Mouse (Mus musculus): ENCODE data around the gene Tjap1.

The Tjap1 gene

DNA sequence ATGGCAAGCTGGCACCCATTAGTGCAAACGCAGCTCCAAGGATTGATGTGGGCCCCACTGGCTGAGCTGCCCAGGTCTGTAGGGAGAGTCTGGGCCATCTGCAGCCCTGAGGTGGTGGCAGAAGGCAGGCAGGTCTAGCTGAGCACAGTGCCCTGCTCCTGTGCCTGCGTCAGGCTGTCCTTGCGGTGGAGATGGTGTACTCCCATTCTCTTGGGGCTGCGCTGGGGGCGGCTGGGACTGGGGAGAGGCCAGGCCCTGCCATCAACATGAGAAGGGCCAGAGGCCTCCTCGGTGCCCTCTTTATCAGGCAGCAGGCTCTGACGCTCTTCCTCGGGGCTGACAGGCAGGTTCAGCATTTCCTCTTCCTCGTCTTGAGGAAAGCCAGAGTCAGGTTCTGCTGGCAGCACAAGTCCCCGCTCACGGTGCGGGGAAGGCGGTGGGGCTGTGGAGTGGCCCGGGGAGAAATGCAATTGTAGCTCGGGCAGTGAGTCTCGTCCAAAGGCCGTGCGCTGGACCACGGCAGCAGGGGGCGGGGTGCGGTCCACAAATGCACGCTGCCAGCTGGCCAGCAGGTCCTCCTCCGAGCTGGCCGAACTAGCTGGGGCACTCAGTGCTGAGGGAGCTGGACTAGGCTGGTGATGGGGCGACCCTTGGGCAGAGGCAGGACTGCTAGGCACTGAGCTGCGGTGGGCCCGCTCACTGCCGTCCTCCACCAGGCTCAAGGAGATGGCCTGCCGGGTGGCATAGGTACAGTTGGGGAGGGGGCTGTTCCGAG, 24.4 kb downstream of the Tjap1 start:
- in situ Hi-C loops (cut with MboI; ENCODE audit: unreplicated experiment in 2 of 2), result loop anchor here in 1 of 2 experiments (5.0 kb wide), 1 partner anchor 526 kb away; the partner anchor contains the start of gene 1600014C23Rik

DNA sequence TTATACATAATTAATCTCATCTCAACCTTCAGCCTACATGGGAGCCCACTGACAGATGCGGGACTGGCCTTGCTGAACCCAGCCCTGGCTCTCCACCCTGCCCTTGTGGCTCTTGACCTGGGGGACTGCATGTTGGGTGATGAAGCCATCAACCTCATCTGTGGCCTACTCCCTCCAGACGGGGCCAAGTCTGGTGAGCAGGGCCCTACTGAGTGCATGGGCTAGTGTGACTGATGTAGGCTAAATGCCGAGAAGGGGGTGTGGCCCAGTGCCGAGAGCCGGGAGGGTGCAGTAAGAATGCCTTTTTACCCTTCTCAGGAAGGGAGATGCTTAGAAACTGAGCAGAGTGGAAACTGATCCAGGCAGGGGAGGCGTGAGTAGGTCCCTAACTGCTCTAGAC, 27.7 kb downstream of the Tjap1 start:
- in situ Hi-C loops (cut with MboI; ENCODE audit: unreplicated experiment in 2 of 2), result loop anchor here in 1 of 2 experiments (5.0 kb wide), 1 partner anchor 523 kb away; the partner anchor contains the start of gene 1600014C23Rik

DNA sequence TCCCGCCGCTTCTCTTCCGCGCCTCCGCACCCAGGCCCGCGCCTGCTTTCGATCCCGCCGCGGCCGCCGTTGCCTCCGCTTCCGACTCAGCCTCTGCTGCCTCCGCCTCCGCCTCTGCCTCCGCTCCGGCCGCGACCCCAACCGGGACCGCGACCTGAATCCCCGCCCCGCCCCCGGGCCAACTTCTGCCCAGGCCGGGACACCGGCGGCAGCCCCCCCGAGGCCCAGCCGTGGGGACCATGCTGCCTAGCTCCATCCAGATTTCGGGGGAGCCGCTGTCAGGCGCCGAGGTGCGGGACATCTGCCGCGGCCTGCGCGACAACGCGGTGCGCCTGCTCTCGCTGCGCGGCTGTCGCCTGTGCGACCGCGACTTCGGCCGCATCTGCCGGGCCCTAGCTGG, 28.7 kb downstream of the Tjap1 start:
- in situ Hi-C loops (cut with MboI; ENCODE audit: unreplicated experiment in 2 of 2), result no loop called here

DNA sequence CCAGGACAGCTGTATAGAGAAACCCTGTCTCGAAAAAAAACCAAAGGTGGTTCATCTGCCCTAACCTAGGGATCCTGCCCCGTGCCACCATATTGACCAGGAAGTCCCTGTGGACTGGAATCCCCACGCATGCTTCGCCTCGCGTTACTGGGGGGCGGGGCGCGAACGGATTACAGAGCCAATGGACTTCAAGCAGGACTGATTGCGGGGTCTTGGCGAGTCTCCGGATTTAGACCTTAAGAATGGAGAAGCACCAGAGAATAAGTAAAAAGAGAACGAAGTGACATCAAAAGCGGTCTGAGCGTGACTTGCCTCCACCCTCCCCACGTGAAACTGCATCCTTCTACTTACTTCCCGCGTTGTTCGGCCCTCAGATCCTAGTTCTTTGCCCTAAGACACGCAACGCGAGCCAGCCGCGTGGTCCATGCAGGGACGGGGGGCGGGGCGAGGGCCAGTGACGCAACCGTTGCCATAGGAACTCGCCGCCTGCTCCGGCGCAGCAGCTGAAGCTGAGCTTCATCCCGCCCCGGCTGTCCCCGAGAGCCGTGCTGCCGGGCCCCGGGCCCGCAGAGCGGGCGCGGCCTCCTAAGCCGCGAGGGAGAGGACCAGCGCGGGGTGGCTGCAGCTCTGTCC, 29.3 kb downstream of the Tjap1 start, which contains the start of gene Lrrc73:
TSS of gene Lrrc73 (plus strand) at position 80 of the 633 bp plus-strand sequence.
- in situ Hi-C loops (cut with MboI; ENCODE audit: unreplicated experiment in 2 of 2), result no loop called here

DNA sequence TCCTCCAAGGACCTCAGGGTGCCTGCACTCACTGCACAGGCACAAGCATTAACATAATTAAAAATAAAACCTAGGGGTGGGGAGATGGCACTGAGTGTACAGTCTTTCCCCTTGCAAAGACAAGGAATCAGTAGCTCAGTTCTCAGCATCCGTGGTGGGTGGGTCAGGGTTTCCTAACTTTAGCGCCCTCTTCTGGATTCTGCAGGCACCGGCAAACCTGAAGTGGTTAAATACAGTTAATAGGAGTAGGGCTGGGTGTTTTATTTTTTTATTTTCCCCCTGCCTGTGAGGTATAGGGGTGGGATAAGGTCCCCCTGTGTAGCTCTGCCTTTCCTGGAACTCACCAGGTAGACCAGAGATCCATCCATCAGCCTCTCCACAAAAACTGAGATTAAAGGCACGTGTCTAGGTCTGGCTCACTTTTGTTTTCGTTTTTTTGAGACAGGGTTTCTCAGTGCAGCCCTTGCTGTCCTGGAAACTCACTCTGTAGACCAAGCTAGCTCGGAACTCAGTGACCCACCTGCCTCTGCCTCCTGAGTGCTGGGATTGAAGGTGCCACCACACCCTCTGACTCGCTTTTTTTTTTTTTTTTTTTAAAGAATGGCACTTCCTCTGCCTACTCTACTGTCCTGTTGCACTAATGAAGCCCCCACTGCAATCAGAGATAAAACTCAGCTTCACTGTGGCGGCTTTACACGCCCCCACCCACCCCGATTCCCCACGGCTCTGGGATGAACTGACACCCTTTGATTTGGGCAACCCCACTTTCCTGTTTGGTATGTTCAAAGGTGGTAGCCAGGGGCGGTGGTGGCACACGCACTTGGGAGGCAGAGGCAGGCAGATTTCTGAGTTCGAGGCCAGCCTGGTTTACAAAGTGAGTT, 30.0 kb downstream of the Tjap1 start:
- in situ Hi-C loops (cut with MboI; ENCODE audit: unreplicated experiment in 2 of 2), result no loop called here

DNA sequence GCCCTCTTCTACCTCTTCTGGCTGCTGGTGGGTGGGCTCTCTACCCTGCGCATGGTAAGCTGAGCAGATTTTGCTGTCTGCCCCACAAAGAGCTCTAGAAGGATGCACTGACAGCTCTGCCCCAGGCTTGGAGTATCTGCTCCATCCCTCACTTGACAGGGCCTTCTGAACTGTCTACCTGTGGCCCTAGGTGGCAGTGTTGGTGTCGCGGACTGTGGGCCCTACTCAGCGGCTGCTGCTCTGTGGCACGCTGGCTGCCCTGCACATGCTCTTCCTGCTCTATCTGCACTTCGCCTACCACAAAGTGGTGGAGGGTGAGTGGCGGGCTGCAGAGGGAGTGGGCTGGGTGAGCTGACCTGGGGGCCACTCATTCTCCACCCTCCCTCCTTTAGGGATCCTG, 31.7 kb downstream of the Tjap1 start:
- in situ Hi-C loops (cut with MboI; ENCODE audit: unreplicated experiment in 2 of 2), result no loop called here

DNA sequence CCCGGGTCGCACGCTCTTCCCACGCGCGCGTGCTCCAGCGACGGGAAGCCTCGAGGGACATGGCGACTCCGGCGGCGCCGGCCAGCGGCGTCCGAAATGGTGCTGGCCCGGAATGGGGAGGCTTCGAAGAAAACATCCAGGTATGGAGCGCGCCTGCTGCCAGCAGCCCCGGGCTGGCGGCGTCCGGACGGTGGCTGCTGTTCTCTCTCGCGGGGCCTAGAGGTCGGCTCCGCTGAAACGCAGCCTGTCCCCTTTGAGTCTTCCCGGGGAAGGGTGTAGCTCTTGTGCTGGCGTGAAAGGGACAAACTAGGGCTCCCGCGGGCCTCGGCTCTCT, 34.7 kb downstream of the Tjap1 start:
- in situ Hi-C loops (cut with MboI; ENCODE audit: unreplicated experiment in 2 of 2), result no loop called here

DNA sequence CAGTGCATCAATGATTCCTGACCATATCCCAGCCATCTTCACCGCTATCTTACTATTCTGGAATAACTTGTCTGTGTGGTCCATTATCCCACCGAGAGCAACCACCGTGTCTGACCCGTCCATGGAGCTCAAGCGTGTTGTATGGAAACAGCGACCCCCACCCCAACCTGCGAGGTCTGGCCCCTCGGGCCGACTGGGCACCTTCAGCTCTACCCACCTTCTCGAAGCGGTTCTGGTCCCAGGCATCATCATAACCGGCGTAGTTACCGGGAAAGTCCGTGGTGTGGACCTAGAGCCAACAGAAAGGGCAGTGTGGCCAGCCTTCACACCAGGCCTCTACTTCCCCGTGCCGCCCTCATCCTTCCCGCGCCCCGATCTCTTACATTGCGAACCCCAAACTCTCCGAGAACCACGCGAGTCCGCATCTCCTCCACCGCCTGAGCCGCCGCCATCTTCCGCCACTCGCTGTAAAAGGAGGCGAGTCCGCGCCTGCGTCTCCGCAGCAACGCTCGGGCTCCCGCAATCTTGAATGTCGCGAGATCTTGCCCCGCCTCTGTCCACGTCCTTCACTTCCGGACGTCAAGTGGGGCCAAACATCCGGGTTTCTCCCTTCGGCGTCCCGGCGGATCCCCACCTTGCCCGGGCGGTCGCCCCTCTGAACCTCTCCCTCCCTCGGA, 35.2 kb downstream of the Tjap1 start, which contains the start of the genes Polr1c and Yipf3:
TSS of gene Polr1c (minus strand) at position 543 of the 677 bp plus-strand sequence.
TSS of gene Yipf3 (plus strand) at position 569 of the 677 bp plus-strand sequence.
- in situ Hi-C loops (cut with MboI; ENCODE audit: unreplicated experiment in 2 of 2), result no loop called here

DNA sequence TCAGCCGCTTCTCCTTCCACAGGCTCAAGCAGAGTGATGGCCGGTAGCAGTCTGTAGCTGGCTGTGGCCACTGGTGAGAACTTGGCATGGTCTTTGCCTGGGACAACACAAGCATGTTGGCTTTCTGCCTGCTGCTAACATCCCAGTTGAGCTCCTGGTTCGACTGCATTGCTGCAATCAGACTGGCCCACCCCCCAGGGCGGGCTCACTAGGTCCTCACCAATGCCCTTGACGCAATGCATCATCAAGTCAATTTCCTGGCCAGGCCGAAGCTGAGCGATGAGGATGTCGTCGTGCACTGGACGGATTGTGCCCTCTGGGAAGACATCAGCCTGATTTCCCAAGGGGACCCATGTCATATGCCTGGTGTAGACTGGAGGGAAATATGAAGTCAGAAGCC, 38.2 kb downstream of the Tjap1 start:
- in situ Hi-C loops (cut with MboI; ENCODE audit: unreplicated experiment in 2 of 2), result no loop called here

DNA sequence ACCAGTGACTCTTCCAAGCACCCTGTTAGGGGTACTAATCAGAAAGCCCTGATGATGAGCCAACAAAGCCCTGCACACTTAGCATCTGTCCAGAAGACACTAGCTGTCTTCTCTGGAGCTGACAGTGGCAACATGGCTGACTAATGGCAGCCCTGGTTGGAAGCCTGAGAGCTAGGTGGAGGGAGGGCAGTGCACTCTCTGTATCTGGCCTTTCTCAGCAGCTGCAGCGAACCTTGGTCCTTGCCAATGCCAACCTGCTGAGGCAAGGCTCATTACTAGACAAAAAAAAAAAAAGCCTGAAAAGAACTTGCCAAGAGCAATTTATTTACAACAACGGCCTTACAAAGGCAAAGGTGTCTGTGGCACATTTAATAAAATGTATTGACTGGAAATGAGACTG, 39.2 kb downstream of the Tjap1 start:
- in situ Hi-C loops (cut with MboI; ENCODE audit: unreplicated experiment in 2 of 2), result no loop called here

DNA sequence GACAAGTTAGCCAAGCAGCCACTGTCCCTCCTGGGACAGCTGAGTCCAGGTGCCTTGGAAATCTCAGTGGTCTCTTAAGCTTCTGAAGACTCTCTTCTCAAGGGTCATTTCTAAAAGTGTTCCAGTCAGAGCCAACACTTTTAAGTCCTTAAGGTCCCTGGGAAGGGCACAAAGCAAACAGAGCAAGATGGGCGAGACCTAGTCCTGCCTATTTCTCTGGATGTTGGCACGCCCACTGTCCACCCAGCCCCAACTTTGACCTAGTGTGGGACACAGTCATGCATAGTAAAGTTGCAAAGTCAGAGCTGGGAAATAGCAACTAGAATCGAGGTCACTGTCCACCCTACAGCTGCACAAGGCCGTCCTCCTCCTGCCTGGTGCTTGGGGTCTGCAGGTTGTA, 39.8 kb downstream of the Tjap1 start:
- in situ Hi-C loops (cut with MboI; ENCODE audit: unreplicated experiment in 2 of 2), result no loop called here

DNA sequence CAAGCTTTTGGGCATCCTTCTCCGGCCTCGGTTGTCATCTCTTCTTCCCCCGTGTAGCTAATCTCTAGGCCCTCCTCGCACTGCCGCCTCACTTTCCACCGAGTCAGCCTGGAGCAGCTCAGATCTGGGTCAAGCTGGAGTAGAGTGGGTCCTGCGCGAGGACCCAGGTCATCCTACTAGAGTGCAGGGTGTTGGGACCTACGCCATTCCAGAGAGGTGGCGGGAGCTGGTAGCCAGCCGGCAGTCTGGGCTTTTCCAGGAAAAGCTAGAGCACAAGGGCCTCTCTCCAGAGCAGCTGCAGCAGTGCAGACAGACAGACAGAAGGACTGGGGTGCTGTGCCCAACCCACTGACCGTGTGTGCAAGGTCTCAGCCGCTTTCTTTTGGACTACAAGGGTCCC, 40.6 kb downstream of the Tjap1 start:
- in situ Hi-C loops (cut with MboI; ENCODE audit: unreplicated experiment in 2 of 2), result no loop called here

DNA sequence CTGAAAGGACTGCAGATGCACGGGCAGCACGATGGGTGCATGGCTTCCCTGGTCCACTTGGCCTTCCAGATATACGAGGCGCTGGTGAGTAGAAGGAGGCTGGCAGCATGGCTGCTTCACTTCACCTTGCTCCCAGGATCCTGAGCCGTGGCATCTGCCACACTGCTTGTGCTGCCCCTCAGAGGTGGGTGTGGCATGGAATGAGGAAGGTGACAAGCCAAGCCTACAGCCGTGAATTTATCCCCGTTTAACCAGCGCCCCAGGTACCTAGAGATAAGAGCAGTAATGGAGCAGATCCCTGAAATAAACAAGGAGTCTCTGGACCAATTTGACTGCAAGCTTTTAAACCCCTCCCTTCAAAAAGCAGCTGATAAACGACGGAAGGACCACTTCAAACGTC, 41.4 kb downstream of the Tjap1 start:
- in situ Hi-C loops (cut with MboI; ENCODE audit: unreplicated experiment in 2 of 2), result no loop called here

DNA sequence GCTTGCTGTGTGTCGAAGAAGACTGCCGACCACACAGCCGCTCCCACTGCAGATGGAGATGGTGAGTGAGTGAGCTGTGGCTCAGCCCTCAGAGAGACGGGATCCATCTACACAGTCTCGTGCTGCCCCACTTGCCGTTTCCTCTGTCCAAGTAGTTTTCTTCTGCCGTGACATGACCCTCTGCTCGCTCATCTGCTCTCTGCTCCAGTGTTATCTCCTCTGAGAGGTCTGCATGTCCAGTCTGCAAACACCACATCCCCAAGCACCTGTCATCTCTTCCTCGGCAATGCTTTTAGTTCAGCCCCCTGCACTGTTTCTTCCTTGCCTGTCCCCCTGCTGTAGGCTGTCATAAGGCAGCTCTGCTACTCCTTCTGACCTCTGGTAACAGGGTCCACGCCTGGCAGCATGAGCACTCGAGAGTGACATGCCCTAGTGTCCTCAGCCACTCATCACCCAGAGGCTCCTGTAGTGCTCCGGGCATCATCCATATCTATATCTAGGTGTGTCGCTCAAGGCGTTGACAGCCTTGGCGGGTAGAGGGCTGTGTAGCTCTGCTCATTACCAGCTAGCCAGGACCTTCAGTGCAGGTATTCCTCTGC, 43.2 kb downstream of the Tjap1 start:
- in situ Hi-C loops (cut with MboI; ENCODE audit: unreplicated experiment in 2 of 2), result no loop called here

DNA sequence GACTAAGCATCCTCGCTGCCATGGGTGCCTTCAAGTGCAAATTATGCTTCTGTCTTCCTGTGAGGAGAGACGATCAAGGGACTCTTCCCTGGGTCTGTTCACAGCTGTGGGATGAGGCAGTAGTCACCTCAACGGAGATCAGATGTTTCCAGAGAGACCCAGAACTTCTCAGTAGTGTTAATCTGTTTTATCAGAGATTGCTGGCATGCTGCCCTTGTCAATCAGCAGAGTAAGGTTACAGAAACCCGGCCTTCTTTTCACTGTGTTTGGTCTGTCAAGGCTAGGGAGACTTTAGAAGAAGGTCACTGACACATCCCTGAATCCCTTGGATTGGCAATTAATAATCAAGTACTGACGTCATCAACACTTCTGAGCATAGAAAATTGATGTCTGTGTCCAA, 45.3 kb downstream of the Tjap1 start:
- in situ Hi-C loops (cut with MboI; ENCODE audit: unreplicated experiment in 2 of 2), result no loop called here

DNA sequence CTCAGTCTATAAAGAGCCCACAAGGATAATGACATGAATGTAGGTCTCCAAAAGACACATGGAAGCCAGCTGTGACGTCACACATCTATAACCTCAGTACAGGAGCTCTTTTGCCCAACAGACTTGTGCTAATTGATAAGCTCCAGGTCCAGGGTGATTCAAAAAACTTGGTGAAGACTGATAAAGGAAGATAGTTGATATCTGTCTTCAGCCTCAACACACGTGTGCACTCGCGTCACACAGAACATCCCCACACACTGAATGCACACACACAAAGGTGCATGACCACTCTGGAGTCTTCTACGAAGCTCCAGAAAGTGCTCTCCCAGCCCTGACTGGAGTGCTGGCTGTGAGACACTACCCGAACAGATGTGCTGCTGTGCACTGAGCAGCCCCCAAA, 45.7 kb downstream of the Tjap1 start:
- in situ Hi-C loops (cut with MboI; ENCODE audit: unreplicated experiment in 2 of 2), result no loop called here

DNA sequence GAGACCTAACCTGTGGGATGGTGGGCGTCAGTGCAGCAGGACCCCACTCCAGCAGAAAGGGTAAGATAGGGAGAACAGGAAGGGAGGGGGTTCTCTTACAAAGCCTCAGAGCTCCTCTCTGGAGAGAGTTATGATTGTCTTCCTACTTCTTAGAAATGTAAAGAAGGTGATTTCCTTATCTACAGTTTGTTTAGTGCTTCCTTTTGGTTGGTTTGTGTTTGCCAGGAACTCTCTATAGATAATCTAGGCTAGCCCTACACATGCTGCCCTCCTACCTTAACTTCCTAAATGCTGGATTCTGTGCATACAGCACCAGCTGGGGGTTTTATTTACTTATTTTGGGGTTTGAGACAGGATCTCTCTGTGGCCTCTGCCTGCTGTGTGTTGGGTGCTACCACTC, 46.8 kb downstream of the Tjap1 start:
- in situ Hi-C loops (cut with MboI; ENCODE audit: unreplicated experiment in 2 of 2), result no loop called here

DNA sequence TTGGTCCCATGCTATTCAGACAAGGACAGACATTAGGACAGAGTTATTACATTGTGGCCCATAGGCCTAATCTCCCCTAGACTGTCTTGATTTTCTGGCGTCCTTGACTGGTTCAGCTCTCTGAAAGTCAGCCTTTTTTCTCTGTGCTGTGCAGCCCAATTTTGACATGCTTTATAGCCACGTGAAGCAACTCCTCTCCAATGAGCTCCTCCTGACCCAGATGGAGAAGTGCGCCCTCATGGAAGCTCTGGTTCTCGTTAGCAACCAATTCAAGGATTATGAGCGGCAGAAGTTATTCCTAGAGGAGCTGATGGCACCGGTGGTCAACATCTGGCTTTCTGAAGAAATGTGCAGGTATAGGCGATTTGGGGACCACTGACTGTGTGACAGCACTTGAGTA, 55.2 kb downstream of the Tjap1 start:
- in situ Hi-C loops (cut with MboI; ENCODE audit: unreplicated experiment in 2 of 2), result no loop called here

DNA sequence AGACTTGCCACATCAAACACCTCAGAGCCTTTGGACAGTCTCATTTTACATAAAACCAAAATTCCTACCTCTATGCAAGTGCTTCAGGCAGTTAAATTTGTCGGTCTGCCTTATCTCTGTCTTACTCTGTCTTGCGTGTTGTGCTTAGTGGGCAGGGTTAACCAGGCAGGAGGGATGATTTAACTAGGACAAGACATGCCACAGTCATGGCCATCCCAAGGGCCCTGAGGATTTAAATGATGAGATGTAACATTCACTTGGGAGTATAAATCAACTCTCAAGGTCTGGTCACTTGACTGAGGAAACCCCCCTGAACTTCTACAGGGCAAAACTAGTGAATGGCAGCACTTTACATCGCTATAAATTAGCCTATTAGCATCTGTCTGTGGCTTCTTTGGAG, 61.2 kb downstream of the Tjap1 start:
- in situ Hi-C loops (cut with MboI; ENCODE audit: unreplicated experiment in 2 of 2), result loop anchor here in 1 of 2 experiments (25.0 kb wide), 1 partner anchor 716 kb away; no protein-coding TSS in a partner anchor

DNA sequence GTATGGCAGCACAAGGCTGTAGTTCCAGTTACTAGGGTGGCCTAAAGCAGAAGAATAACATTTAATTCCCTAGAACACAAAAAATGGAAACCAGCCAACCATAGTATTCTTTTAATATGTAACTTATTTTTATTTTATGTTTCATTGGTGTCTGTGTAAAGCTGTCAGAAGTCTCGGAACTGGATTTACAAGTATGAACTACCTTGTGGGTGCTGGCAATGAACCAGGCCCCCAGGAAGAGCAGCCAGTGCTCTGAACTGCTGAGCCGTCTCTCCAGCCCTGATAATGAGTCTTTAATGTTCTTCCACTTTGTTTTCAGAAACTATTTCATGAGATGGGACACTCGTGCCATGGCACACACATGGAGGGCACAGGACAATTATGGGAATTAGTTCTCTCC, 72.3 kb downstream of the Tjap1 start:
- in situ Hi-C loops (cut with MboI; ENCODE audit: unreplicated experiment in 2 of 2), result loop anchor here in 1 of 2 experiments (25.0 kb wide), 1 partner anchor 727 kb away; no protein-coding TSS in a partner anchor

All from v-Abl transformed pro-B cells (cell line).